Mouse (Mus musculus) left cerebral cortex, adult 11 months (tissue): Measurements from ENCODE around the gene Tldc2.
A peak's percentile ranks its signal among the peaks of the same experiment; 100 is the strongest.

Experiments used
- DNase-seq: peaks from one replicate; pipeline ENCODE4 v3.0.0; 2022; ENCODE audit warnings: low spot score

The Tldc2 gene

DNA sequence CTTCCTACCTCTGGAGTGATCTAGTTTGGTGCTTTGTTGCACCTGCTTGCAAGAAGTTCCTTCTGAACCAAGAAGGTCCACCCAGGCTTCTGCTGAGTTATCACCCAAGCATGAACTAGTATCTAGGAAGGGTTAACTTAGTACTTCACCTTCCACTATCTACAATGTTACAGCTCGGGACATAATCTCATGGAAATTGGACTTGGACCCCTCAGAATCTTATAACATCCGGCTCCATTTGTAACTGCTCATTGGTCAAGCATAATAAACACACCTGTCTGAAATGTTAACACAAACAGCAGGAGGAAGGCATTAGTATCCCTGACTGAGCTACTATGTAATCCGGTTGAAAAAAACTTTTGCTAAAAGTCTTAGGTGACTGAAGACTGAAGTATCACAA lies 40.5 kb downstream of the Tldc2 start:
- DNase-seq: no peak

DNA sequence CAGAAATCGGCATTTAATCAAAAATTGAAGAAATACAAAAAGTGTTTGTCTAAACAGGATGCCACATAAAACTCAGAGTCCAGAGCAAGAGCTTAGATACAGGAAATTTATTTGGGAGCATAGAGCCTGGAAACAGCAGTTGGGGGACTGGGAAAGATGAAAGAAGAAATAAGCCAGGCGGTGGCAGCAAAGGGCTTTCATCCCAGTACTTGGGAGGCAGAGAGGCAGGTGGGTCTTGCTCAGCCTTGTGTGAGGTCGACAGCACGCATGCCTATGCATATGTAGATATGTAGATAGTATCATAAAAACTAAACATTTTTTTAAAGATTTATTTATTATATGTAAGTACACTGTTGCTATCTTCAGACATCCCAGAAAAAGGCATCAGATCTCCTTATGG lies 41.2 kb downstream of the Tldc2 start:
- DNase-seq: no peak

DNA sequence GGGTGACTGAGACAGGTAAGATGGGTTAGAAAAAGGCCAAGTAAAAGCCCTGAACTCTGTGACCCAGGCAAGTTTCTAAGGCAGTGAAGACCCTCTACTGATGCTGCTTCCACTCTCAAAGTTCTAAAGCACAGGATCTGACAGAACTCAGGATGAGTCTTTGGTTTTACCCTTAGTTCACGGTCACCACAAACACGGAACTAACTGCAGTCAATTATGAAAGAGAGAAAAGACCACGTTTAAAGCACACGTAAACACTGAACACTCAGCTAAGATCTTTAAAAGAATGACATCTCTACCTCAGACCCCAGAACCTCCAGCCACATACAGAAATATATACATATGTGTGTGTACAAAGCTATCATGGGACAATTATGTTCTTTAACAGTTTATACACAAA lies 42.2 kb downstream of the Tldc2 start:
- DNase-seq: no peak

DNA sequence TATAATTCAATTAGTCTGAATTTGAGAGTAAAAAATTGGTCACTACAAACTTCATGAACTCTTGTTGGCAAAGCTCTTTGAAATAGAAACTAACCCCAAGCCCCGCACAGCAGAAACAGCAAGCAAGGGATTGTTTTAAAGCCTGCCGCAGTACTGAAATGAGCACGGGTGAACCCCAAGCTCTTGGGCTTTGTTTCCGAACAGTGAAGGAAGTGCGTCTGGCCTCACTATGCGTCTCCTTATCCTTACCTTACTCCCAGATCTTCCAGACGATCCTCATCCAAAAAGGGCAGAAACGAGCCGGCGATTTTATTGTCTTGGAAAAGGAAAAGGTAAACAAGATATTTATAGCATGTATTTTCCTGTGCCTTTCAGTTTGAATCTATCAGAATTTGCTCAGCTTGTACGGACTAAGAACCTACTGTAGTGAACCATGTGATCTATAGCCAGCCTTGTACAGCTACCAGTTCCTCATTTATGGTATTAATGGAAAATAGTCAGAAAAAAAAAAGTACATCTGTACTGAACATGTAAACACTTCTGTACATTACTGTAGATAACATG lies 42.8 kb downstream of the Tldc2 start:
- DNase-seq: no peak

DNA sequence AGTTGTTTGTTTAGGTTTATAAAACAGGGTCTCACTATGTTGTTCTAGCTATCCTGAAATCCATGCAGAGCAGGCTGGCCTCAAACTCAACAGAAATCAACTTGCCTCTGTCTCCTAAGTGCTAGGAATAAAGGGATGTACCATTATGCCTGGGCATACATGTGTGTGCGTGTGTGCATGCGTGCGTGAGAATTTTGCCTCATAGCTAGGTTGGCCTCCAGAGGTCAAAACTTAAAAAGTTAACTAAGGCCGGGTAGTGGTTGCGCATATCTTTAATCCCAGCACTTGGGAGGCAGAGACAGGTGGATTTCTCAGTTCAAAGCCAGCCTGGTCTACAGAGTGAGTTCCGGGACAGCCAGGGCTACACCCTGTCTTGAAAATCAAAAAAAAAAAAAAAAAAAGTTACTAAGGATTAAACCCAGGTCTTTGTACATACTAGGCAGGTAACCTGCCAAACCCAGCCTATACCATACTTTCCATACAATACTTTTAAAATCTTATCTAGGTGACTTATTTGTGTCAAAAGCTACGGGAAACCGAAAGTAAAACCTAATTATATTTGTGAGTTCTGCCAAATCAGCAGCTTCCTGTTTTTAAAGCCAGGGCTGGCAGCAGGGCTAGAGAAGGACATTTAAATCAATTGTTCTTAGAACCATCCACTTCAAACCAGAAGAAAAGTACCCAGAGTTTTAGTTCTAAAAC lies 44.1 kb downstream of the Tldc2 start:
- DNase-seq: no peak

DNA sequence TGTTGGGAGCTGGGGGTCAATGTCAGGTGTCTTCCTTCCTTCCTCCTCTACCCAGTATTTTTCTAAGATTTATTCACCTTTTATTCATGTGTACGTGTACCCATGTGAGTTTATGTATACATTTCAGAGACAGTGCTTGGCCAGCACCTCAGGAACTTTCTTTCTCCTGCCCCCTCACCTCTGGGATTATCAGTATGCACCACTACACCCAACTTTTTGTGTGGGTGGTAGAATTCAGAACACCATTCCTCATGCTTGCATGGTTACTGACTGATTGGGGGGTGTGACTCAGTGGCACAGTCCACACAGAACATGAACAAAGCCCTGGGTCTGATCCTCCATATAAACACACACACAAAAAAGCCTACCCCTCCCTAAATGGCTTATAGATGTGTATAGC lies 45.2 kb downstream of the Tldc2 start:
- DNase-seq: no peak

DNA sequence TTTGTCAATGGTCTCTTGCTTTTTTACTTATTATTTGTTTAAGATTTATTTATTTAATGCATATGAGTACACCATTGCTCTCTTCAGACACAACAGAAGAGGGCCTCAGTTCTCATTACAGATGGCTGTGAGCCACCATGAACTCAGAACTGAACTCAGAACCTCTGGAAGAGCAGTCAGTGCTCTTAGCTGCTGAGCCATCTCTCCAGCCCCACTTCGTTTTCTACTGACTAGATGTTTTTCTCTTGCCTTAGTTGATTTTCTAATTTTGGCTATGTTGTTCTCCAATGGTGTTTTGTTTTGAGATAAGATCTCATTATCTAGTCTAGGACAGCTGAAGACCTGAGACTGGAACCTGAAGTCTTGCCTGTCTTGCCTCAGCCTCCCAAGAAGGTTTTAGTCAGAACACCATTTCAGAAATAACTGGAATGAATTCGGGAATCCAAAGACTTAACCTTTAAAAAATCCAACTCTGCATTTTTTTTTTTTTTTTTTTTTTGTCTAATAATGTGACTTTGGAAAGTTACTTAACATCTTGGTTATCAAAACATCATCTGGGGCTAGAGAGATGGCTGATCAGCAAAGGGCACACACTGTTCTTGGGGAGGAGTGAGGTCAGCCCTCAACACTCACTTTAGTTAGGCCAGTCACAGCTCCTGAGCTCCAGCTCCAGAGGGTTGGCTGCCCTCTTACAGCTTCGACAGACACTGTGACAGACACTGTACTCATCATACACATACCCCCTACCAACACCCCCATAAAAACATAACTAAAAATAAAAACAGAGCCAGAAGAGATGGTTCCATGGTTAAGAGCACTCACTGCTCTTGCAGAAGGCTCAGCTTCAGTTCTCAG lies 46.1 kb downstream of the Tldc2 start:
- DNase-seq: no peak

DNA sequence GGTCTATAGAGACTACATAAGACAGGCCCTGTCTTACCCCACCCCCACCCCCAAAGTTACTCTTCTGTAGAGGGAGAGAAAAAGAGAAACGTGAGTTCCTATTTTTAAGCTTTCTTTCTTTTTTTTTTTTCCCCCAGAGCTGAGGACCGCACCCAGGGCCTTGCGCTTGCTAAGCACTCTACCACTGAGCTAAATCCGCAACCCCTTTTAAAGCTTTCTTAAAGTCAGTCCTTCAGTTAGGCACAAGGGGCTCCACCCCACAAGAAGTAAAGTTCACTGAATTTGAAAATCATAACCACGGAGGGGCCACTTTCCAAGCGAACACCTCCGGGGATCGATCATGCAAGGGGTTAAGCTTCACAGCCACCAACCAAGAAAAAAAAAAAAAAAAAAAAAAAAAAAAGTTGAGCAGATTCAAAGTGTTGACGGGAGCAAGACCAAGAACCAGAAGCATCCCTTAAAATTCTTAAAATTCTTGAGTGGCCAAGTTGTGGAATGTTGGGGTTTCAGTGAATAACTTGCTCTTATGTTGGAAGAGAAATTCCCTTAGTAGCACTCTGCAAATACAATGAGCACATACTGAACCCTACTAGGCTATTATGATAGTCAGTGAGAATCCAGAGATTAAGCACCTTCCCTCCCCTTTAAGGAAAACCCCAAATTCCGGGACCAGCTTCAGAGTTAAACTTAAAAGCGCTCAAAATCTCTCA lies 47.1 kb downstream of the Tldc2 start:
- no peak for DNase-seq

DNA sequence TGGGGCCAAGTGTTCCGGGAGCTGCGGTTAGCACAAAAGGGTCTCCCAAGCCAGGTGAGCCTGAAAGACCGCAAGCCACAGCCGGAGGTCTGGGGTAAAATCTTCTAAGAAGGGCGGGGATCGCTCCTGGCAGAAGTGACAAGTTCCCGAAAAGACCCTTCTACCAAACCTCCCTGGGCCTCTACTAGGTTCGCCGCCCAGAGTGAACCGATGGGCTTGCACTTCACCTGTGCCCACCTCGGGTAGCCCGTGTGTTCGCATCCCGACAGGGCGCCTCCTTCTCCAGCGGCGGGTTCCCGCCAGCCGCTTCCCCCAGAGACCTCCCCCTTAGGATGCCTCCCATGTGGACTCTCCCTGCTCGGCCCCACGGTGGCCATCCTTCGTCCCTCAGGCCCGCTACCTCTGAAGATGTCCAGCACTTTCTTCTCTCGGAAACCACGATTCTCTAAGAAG lies 47.6 kb downstream of the Tldc2 start:
- DNase-seq: no peak

DNA sequence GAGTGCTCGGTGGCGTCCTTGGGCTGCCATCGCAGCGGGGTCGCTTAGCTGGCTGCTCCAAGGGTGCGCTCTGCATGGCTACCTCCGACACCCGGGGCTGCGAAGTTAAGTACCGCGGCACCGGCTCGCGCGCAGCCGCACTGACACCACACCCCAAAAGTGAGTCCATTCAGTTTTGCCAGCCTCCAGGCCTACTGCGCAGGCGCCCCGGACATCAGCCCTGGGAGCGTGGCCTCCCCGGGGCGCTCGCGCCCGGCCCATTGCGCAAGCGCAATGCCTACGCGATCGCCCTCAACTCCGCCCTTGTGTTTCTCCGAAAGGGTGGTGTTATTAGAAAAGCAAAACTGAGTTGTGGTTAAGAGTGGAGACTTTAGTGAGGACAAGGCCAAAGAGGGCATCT lies 48.2 kb downstream of the Tldc2 start, which contains the start of gene Samhd1:
TSS of gene Samhd1 (minus strand) at position 252 of the 400 bp plus-strand sequence.
- peak; percentile 87 for DNase-seq

DNA sequence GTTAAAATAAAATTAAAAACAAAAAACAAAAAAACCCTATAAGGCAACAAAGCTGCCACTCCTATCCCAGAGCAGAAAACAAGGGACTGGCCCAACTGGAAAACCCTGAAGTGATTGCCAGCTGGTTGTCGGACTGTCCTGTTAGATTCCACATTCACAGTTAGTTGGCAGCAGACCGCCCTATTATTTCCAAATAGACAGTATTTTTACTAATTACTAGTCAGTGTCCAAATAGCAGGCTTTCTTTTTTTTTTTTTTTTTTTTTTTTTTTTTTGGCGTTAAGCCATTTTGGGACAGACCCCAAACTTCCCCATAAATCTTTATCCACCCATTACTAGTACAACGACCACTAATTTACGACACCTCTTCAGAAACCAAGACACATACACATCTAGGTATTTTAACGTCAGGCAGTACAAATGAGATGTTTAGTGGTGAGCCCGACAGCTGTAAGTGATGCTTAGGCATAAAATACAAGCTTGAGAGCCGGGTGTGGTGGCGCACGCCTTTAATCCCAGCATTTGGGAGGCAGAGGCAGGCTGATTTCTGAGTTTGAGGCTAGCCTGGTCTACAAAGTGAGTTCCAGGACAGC lies 48.8 kb downstream of the Tldc2 start:
- no peak for DNase-seq

DNA sequence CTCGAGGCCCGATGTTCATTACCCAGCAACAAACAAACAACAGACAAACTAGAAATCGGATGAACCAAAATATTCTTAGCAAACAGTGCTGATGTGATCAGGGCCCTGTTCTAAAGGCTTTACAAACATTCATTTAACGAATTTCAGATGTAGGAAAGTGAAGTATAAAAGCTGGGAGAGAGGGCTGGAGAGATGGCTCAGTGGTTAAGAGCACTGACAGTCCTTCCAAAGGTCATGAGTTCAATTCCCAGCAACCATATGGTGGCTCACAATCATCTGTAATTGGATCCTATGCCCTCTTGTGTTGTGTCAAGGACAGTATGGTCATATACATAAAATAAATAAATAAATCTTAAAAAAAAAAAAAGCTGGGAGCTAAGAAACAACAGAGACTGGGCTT lies 49.3 kb downstream of the Tldc2 start:
- DNase-seq: no peak

DNA sequence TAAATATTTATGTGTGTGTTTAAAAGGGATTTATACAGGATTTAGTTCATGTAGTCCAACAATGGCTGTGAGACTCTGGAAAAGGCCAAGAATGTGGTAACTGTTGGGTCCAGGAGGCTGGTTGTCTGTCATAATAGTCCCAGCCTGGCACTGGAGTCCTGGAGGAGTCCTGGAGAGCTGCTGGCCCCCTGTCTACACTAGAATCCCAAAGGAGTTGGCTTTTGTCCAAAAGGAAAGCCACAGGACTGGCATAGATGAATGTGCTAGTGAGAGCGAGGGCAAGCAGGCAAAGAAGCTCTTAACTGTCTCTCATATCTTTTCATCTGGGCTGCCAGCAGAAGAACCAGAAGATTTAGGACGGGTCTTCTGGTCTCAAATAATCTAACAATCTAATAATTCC lies 49.8 kb downstream of the Tldc2 start:
- DNase-seq: no peak

DNA sequence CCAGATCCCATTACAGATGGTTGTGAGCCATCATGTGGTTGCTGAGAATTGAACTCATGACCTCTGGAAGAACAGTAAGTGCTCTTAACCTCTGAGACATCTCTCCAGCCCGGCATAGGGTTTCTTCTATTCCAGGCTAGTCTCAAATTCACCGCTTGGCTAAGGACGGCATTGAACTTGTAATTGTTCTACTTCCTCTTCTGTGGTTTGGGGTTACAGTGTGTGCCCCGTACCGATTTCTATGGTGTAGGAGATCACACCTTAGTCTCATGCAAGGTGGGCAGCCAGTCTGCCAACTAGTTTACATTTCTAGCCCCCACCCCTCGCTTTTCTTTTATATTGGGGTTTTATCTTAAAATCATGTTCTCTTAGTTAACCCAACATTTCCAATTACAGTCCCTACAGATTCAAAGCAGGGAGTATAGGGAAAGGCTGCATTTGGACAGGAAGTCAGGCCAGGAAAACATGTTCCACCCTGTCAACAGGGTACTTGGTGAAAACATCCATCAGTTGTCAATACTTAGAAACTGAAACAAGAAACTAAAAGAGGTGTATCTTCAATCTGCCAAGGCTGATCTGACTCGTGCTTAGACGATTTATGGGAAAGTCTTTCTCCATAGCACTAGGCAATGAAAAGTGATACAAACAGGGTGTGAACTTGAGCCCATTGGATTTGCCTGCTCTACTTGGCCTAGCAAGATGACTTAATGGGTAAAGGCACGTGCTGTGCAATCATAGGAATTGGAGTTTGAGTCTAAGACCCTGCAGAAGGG lies 51.3 kb downstream of the Tldc2 start:
- DNase-seq: no peak

DNA sequence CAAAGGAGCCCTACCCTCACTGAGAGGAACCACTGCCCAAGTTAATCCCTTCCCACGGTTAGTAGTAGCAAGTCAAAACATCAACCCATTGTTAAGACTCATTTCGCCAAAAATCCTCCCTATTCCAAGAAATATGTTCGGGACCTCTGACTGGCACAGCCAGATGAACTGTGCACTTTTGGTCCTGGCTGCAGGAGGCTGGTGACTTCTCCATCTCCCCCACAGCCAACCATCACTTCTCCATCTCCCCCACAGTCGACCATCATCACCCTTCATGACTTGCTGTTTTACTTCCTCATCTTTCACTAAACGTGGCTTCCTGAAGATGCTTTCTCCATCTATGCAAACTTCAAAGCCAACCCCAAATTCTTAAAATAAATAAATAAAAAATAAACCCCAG lies 52.0 kb downstream of the Tldc2 start:
- DNase-seq: no peak

DNA sequence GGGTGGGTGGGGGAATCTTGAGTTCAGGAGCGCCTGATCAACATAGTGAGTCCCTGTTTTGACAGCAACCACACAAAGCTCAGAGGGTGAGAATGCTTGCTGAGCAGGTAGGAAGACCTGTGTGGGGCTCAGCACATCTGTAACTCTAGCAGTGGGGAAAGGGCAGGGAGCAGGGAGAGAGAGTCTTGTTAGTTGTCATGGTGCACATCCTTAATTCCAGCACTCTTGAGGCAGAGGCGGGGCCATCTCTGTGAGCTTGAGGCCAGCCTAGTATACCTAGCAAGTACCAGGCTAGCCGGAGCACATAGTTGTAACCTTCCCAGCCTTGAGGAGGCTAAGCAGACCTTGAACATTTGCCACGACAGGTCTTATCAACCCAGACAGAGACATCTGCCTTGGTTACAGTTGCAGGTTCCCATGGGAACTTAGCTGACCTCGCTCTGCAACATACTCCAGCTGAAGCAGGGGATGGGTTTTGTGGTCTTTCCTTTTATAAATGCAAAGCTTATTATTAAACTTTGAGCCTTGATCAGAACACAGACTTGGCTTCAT lies 52.5 kb downstream of the Tldc2 start:
- DNase-seq: no peak

DNA sequence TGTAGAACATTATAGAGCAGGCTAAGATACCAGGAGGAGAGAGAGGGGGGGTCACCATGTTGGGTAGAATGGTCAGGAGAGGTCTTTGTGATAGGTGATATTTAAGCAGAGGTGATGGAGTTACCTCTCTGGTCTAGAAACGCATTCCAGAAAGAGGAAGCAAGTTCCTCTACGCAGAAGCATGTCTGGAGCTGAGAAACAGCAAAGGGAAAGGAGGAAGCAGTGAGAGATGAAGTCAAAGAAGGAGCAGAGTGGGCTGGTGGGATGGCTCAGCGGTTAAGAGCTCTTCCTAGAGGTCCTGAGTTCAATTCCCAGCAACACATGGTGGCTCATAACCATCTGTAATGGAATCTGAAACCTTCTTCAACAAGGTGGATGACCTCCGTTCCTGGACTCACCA lies 55.1 kb downstream of the Tldc2 start:
- no peak for DNase-seq

DNA sequence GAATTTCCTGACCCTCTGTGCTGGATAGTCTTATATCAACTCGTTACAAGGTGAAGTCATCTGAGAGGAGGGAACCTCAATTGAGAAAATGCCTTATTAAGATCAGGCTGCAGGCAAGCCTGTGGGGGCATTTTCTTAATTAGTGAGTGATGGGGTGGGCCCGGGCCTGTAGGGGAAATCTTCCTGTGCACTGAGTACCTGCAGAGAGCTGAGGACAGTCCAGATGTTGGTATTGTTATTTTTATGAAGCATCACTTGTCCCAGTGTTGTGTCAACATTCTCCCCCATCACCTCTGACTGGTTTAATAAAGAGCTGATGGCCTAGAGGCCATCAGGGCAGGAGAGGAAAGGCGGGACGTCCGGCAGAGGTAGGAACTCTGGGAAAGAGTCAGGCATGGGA lies 57.3 kb downstream of the Tldc2 start:
- DNase-seq: no peak

DNA sequence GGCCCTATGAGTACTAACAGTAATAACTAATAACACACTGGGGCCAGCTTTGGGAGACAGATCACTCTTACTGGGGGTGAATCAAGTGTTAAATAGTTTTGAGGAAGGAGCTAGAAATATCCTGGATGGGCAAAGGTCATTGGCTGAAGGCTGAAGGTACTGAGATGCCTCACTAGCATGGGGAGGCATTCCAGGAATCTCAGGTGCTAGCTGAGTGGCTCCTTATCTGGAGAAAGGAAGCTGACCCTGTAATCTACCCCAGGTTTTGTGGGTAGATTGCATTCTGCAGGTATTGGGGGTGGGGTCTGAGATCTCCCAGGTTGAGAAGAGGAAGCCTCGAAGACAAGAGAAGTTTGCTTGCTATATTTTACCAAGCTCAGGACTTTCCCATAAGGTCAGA lies 58.3 kb downstream of the Tldc2 start:
- DNase-seq: no peak
